Mouse (Mus musculus) cortical plate, adult 2 months (tissue): ENCODE measurements at regions not wholly inside any gene's neighbourhood (a gene's known extent, or its start where the extent isn't known, plus 50 kb on each side); places are given as distances from the start of the nearest gene placed in this dataset.
"Not testable (repeated sequence)": the region's sequence is repeated elsewhere in the genome, so short reads cannot be mapped to it uniquely, and the experiment has no call there.

Experiments
- H3K27ac ChIP-seq: fragments of 200-500 bp; 2 replicates; pipeline ENCODE4 v1.5.1; 2012; ENCODE audit warnings: low read length, control low read depth, inconsistent platforms; ENCODE audit not compliant: insufficient read depth
- H3K4me1 ChIP-seq: fragments of 200-500 bp; 2 replicates; pipeline ENCODE4 v1.6.1; 2011; ENCODE audit warnings: low read length; ENCODE audit not compliant: control insufficient read depth, insufficient read depth
- H3K4me3 ChIP-seq: fragments of 200-500 bp; 2 replicates; pipeline ENCODE4 v1.5.1; 2011; ENCODE audit warnings: mild to moderate bottlenecking, low read length, control low read depth; ENCODE audit not compliant: insufficient read depth
- CTCF ChIP-seq: fragments of 200-500 bp; IDR thresholded peaks from 2 replicates; pipeline ENCODE4 v1.5.1; 2011; ENCODE audit warnings: mild to moderate bottlenecking, control low read depth, low read length; ENCODE audit not compliant: insufficient read depth; ENCODE audit errors: extremely low read depth
- POLR2A ChIP-seq: fragments of 200-500 bp; IDR thresholded peaks from 2 replicates; pipeline ENCODE4 v1.6.1; 2011; ENCODE audit warnings: mild to moderate bottlenecking, low read length, control low read depth; ENCODE audit not compliant: insufficient read depth; ENCODE audit errors: extremely low read depth

GRCm38 (mm10) chr8:15670722-15671121 lies 624.8 kb upstream of the BB014433 start:
- TF ChIP-seq POLR2A (no peak), CTCF (no peak)
- Histone ChIP-seq H3K27ac (no peak overlapping the region), H3K4me3 (no peak overlapping the region), H3K4me1 (peaks cover 1% of the 10 kb centered on the region; the same call in 1 of the 2 replicates)

DNA sequence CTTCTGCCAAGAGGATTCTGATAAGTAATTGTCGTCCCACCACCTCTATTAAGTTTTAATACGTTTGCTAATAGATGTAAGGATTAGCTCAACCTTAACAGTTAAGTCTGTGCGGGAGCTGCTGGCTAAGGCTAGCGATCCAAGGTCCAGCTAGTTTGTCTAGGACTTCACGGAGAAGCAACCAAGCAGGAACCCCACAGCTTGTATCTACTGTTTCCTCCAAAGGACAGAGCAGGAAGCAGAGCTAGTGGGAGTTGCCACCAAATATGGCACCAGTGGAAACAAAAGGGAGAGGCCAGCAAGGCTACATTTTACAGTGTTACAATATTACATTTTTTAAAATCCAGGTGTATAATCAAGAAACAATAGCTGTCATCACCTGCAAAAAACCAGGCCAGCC lies 624.4 kb upstream of the BB014433 start:
- H3K27ac ChIP-seq: no peak overlapping the region
- TF ChIP-seq POLR2A (no peak), CTCF (no peak)
- peaks cover 1% of the 10 kb centered on the region; the same call in 1 of the 2 replicates for H3K4me1 ChIP-seq
- H3K4me3 ChIP-seq: no peak overlapping the region

GRCm38 (mm10) chr8:15669515-15669914 lies 623.6 kb upstream of the BB014433 start:
- no peak for TF ChIP-seq POLR2A
- Histone ChIP-seq H3K27ac (no peak overlapping the region), H3K4me3 (no peak overlapping the region), H3K4me1 (peaks cover 1% of the 10 kb centered on the region; the same call in 1 of the 2 replicates)

GRCm38 (mm10) chr8:15660602-15661001 lies 614.7 kb upstream of the BB014433 start:
- H3K4me1 ChIP-seq: no peaks in the 10 kb centered on the region
- TF ChIP-seq POLR2A (no peak), CTCF (no peak)
- no peak overlapping the region for H3K27ac ChIP-seq
- no peak overlapping the region for H3K4me3 ChIP-seq

DNA sequence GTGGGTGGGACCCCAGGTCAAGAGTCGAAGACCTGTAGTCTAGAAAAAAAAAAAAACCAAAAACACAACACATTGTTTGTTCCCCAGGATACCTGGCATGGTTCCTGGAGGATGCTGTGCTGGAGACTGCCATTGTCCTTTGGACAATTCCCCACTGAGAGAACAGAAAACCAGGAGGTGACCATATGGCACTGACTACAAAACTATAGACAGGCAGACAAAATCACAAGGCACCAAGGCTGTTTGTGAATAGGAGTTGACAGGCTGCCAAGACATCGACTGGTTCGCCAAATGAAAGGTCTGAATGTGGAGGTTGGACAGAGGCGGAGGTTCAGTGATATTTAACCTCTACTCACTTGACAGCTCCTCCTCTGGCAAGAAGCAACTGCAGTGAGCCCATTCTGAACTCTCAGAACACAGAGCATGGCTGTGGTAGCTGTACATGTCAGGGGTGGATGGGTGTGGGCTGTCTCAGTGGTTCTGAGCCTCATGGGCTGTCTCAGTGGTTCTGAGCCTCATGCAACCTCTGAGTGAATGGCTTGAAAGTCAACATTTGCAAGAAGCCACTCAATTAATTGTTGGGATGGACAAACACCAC lies 589.0 kb upstream of the BB014433 start:
- no peaks in the 10 kb centered on the region for H3K4me1 ChIP-seq
- H3K4me3 ChIP-seq: no peak overlapping the region
- TF ChIP-seq POLR2A: no peak
- no peak overlapping the region for H3K27ac ChIP-seq

- TF ChIP-seq POLR2A: no peak
- TF ChIP-seq CTCF: no peak
- no peak overlapping the region for H3K27ac ChIP-seq
Observed at GRCm38 (mm10) chr8:15628584-15628983, 582.7 kb upstream of the BB014433 start.

GRCm38 (mm10) chr8:15623602-15624392 lies 577.9 kb upstream of the BB014433 start:
- not testable (repeated sequence) for H3K4me3 ChIP-seq, H3K4me1 ChIP-seq, H3K27ac ChIP-seq

More at GRCm38 (mm10) chr8:15628584-15628983, 582.7 kb upstream of the BB014433 start:
- Histone ChIP-seq H3K4me3 (no peak overlapping the region), H3K4me1 (peaks cover 2% of the 10 kb centered on the region; the same call in 1 of the 2 replicates)

- no peak overlapping the region for H3K4me3 ChIP-seq
- no peak overlapping the region for H3K27ac ChIP-seq
- H3K4me1 ChIP-seq: no peaks in the 10 kb centered on the region
- no peak for TF ChIP-seq CTCF
- TF ChIP-seq POLR2A: no peak
Observed at GRCm38 (mm10) chr8:15610217-15610616, 564.3 kb upstream of the BB014433 start.

DNA sequence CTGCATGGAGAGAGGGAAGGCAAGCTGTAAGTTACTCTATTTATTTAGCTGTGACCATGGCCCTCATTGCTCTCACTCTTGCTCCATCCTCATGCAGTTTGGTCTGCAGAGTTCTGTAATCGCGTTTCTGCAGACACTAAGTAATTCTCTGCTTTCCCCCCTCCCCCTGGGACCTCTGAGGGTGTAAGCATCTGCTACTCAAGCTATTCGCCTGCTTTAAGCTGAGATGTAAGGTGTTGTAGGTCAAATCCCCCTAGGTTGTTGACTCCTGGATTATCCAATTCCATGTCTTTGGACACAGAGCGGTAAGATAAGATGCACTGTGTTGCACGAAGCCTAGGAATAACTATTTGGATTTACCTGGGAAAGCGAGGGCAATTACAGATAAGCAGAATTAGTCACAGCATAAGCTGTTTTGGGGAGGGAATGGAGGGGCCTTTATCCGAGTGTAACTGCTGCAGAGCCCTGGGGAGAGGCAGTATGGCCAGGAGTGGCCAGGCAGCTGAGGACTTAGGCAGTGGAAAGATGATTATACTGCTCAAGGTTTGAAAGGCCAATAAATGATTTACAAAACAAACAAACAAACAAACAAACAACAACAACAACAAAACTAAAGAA lies 561.8 kb upstream of the BB014433 start:
- no peak overlapping the region for H3K27ac ChIP-seq

DNA sequence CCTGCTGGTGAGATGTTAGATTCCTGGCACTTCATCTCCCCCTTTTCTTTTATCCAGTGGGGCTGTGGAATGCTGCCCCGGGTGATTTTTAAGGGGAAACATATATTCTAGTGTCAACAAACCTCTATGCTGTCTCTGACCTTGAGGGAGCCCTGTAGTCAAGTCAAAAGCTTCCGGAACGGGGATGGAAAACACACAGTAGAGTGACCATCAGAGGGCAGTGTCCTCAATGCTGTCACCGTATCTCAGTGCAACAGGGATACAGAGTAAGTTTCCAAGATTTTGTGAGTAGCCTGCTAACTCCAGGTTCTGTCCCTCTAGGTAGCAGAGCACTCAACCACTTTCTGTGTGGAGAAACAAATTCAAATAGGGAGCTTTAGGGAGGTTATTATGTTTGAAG lies 555.7 kb upstream of the BB014433 start:
- Histone ChIP-seq H3K4me3 (no peak overlapping the region), H3K27ac (no peak overlapping the region; the same call in 1 of the 2 replicates), H3K4me1 (no peaks in the 10 kb centered on the region)
- TF ChIP-seq CTCF (peak; percentile 30; the same call in 1 of the 2 replicates), POLR2A (no peak)

More for the DNA sequence above, 561.8 kb upstream of the BB014433 start:
- no peak for TF ChIP-seq CTCF
- no peak for TF ChIP-seq POLR2A
- no peak overlapping the region for H3K4me3 ChIP-seq
- H3K4me1 ChIP-seq: no peaks in the 10 kb centered on the region

DNA sequence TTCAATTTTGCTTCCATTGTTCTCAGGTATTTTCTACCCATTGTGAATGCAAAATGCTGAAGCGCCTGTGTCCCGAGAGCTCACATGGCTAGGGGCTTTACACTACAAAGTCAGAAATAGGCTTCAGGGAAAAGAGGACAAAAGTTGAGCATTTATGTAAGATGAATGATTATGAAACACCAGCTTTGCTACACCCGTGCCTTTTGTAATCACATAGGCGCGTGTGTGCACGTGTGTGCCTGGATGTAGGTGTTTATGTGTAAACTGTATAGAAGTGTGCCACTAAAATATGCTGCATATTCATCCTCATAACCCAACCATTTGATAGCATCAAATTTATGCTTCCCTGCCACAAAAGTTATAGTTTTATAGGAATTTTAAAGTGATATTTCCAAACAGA lies 547.2 kb upstream of the BB014433 start:
- Histone ChIP-seq H3K4me1 (peaks cover 3% of the 10 kb centered on the region; the same call in 1 of the 2 replicates), H3K4me3 (no peak overlapping the region), H3K27ac (0 out of 2 replicates have a peak overlapping the region, but pooled peaks have one; percentile 45)
- no peak for TF ChIP-seq POLR2A
- no peak for TF ChIP-seq CTCF
